Mouse (Mus musculus): ENCODE measurements around the gene Uvrag.

Gene Uvrag

DNA sequence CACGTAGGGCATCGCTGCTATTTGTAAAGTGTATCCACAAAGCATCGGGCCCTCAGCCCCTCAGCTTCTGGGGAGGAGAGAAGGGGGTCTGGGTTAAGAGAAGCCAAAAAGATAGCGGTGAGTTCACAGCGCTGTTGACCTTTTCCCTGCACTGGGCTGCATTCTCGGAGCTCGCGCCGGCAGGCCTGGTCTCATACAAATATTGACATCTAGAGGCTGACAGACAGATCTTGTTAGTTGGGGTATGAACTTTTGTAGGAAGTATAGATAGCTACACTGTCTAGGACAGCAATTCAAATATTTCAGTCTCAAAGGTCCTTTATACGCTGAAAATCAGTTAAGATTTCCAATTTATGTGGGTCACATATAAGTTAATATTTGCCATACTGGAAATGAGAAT lies 205.7 kb downstream of the Uvrag start:
- no peak for DNase-seq (ENCODE audit: low spot score in 2 of 2)

DNA sequence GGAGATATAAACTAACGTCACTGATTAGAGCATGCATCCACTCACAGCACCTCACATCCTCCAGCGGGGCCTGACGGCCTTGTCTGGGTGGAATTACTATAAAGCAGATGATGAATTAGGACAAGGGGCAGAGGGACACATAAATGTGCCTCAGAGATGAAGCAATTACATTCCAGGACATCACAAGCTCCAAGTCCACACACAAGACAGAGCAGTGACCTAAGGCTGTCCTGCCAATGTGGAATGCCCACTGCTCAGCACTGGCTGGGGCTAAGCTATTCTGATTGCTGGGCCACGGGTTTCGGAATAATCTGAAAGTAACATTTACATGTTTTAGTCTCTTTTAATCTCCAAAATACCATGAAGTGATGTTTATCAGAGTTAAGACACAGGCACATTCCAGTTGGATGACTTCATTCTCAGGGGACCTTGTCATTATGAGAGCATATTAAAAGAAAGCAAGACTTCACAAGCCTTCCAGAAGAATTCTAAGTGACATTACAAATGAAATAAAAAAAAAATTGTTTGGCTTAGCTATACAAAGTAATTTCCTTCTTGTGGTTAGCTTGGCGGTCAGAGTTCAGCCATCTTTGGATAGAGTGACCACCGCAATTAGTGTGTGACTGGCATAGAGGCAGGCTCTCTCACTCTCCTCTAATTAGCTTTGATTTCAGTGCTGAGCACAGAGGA lies 212.5 kb downstream of the Uvrag start:
- no peak for DNase-seq (ENCODE audit: low spot score in 2 of 2)

DNA sequence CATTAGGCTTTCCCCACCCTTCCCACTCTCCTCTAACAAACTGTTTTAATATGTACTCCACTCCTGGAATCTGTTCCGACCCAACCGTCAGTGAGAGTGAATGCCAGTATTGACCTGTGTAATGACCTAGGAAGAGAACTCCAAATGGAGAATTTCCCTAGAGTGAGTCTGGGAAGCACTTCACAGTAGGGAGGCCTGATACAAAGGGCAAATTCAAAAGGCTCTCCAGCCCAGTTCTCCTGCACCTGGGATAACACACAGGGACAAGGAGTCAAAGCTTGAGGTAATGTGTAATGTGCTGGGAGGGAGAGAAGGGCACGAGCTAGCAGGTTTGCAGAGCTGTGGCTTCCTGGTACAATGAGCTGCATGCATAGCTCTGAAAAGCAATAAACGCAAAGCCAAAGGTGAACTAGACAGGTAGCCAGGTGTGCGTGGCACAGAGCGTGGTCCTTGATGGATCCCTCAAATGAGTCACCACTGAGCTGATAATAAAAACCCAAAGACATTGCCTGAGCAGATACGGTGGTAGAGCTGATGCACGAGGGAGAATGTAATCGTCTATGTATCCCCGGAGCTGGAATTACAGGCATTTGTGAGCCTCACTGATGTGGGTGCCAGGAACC lies 213.9 kb downstream of the Uvrag start:
- DNase-seq (ENCODE audit: low spot score in 2 of 2), result no peak

DNA sequence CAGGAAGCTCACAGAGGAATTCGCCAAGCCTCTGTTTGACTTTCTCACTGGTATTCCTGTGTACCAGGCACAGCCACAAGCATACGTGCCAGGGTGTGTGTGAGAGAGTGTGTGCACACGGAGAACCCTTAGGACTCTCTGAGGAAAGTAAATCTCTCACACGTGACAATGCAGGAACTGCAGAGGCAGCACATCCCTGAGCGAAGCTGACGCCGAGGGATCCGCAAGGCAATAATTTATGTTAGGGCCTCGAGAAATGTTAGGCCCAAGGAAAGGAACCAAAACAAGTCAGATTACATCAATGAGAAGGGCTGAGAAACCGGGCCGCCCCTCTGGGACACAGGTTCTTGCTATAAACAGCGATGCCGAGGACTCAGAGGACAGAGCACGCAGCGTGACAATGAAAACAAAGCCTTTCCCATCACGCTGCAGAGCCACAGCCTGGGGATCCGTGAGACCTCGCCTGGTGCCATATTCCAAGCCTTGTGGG lies 216.5 kb downstream of the Uvrag start:
- DNase-seq (ENCODE audit: low spot score in 2 of 2), result no peak

DNA sequence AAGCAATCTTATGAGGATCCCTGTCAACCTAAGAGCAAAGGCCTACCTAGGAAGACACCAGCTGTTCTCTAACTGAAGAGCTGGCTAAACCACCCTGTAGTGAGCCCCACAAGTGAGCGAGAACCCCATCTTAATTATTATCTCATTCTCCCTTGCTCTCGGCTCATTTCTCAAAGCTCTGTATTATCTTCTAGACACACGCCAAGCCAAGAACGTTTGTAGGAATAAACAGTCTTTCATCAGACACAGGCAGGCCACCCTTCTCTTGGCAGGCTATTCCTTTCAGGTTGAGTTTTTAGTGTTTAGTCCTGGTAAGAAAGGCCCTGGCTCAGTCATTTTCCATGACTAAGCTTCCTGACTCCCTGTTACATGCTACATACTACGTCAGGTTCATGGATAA lies 218.0 kb downstream of the Uvrag start:
- no peak for DNase-seq (ENCODE audit: low spot score in 2 of 2)

DNA sequence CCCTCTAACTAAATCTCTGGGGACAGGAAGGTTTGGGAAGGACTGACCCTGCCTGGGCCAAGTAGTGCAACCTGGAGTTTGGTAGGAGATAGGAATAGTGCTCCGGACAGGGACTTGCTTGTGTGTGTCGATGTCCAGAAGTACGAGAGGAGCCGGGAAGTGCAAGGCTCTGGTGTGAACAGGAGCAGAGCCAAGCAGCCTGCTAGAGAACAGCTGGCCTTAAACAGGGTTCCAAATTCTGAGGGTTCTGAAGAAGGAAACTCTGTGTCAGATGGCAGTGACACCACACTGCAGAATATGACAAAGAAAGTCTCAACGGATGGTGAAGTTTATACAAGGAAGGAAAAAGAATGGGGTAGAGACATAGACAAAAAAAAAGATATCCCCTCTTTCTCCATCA lies 223.5 kb downstream of the Uvrag start:
- no peak for DNase-seq (ENCODE audit: low spot score in 2 of 2)

DNA sequence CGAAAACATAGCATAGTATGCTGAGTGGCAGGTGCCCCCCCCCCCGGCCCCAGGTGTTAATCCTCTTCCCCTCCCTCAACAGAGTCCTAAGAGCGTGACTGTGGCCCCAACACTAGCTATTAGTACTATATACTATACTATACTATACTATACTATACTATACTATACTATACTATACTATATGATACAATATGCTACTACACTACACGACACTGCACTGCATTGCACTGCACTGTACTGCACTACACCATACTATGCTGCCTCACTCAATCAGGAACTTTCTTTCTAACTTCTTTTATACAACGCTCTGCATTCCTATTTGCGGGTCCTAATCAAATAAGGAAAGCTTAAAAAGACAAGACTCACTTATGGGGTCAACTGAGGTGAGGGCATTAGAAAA lies 224.4 kb downstream of the Uvrag start:
- DNase-seq (ENCODE audit: low spot score in 2 of 2), result no peak

DNA sequence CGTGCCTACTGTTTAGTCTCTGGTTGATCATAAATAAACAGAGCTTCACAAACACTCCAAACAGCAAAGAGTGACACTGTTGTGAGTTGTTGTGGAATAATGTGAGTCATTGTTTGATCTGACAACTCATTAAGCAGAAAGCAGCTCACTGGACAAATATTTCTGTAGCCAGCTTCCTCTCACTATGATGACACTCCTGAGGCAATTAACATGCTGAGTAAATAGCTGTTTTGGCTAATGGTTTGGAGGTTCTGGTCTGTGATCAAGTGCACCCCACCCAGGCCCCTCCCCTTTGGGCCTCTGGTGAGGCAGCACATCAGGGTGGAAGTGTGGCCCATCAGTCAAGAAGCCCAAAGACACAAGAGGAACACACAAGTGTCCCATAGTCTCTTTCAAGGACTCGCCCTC lies 228.0 kb downstream of the Uvrag start:
- no peak for DNase-seq (ENCODE audit: low spot score in 2 of 2)

DNA sequence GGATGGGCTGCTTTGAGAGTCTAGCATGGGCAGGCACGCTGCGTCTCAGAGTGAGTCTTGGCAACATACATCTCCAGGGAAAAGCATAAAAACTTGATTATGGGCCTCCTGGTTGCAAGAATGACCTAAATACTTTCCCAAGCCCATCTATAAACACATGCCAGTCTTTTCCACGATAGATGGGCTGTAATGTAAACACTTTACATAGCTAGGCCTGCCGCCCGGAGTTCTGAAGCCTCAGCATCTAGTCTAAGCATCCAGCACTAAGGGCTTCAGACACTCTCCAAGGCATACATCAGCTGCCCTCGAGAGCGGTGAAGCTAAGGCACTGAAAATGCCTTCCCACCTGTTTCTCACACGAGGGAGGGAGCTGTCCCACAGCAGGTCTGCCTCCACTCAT lies 229.7 kb downstream of the Uvrag start:
- DNase-seq (ENCODE audit: low spot score in 2 of 2), result no peak

DNA sequence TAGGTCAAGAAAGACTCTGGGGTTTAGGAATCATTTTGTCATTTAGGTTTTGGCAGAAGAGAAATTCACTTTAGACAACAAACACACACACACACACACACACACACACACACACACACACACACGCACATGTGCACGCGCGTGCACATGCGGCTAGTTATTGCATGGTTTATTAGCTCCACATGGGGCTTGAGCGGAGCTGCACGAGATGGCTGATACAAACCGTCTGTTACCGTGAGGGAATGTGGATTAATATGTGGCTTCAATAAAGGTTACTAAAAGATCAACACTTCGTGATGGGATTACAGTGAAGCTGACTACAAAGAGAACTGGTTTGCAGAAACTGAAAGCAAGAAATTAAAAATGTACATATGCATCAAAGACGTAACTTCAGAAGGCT lies 230.2 kb downstream of the Uvrag start:
- DNase-seq (ENCODE audit: low spot score in 2 of 2), result no peak

DNA sequence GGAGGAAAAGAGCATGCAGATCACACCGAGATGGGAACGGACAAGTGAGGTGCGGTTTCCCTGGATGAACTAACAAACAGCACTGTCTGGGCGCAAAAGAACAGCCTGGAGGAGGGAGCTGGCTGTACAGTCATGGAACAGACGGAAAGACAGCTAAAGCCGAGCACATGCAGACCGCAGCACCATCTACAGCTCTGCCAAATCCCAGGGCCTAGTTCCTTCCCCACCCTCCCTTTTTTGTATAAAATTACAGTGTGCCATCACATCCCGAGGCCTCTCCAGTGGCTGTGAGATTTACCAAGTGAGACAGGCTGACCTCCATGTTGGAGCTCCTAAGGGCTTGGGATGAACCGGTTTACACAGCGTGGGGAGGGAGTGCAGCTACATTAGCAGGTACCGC lies 230.8 kb downstream of the Uvrag start:
- DNase-seq (ENCODE audit: low spot score in 2 of 2), result no peak

DNA sequence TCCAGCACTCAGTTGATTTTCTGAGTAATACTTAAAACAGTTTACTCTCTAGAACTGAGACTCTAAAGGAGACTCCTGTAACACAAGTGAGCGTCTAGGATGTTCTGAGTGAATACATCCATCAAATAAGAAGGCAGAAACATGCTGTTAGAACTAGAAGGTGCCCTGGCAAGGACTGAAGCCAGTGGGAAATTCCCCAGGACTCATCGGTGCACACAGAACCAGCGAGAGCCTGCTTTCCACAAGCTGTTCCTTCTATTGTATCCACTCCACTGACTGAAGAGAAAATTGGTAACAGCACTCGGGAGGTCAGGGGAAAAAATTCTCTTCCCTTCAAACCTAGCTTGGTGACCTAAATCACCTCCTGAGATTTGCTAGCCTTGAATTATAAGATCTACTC lies 233.5 kb downstream of the Uvrag start:
- DNase-seq (ENCODE audit: low spot score in 2 of 2), result no peak

DNA sequence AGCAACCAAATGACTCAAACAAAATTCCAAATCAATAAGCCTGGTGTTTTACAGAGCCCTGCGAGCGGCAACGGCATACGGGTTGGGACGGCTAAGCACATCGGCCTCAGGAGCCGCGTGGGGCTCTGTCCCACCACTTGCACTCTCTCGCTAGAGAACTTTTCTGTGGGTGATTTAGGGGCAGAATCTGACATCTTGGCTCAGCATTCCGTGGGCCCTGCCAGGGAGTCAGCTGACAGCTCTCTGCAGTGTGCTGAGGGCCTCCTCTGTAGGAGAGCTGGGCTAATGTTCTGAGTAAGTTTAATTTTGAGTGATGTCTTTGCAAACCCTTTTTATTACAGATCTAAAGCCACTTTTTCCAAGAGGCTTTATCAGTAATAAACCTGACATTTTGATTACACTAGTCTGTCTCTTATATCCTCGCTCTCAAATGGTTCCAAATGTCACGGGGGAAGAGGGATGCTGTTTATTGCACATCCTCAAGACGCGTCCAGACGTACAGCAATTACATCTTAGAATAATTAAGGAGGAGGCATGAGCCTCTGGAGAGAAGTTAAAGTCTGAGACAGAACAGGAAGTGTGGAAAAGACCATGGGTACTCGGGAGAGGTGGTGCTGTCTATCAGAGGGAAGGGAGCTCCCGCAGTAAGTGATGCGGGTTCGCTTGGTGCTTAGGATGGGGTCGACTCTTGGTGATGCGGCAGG lies 236.1 kb downstream of the Uvrag start:
- DNase-seq (ENCODE audit: low spot score in 2 of 2), result no peak

DNA sequence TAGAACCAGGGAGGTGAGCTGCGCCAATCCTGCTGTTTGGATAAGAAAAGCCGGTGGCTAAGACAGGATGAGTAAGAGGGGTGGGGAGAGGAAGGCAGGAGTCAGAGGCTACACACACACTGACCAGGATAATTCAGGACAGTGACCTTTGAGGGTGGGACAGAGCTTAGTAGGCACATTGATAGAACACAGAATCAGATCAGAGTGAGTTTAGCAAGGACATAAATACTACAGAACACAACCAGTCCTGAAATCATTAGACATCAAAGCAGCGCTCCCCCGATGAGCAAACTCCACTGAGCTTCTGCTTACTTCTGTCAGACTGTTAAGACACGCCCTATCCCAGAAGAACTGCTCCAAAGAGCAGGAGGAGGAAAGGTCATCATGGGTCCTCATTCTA lies 237.1 kb downstream of the Uvrag start:
- no peak for DNase-seq (ENCODE audit: low spot score in 2 of 2)

DNA sequence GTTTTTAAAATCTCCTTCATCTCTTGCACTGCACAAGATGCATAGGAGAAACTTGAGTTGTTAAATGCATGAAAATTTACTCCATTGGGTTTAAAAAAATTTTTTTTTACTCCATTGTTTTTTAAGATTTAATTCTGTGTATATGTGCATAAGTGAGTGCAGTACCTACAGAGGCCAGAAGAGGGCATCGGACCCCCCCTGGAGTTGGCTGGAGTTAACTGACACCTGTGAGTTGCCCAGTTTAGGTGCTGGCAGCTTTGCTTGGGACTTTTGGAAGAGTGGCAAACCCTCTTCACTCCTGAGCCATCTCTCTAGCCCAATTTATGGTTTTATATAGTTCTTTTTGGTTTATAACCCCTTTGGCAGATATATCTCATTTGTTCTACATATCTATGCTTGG lies 239.8 kb downstream of the Uvrag start:
- DNase-seq (ENCODE audit: low spot score in 2 of 2), result no peak

DNA sequence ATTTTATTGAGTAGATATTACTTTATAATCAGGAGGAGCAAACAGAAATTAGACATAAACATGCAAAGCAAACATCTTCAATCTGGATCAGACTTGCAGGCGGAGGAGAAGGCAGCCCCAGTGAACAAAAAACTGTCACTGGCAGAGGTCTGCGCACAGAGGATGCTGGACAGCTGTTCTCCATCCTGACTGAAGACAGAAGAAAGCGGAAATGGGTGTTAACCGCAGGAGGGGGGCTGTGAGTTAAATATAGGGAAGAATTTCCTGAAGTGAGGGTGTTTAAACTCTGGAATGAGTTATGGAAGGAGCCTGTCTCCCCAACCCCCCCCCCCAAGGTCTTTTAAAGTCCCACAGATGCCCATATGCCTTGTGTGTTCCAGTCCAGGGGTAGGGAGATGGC lies 241.1 kb downstream of the Uvrag start:
- DNase-seq (ENCODE audit: low spot score in 2 of 2), result no peak

DNA sequence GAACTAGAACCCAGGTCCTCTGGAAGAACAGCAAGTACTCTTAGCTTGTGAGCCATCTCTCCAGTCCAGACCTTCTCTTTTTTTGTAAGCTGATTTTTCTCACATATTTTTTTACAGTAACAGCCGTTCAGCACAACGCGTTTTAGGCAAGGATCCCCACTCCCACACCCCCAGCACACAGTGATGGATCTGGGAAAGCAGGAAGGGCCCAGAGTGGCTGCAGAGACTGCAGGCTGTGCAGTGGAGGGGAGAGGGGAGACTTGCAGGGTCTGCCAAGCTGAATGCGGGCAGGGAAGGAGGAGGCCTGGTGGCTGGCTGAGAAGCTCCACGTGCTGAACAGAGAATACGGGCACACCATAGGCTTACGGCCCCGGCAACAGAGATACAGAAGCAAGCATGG lies 243.6 kb downstream of the Uvrag start:
- DNase-seq (ENCODE audit: low spot score in 2 of 2), result no peak

DNA sequence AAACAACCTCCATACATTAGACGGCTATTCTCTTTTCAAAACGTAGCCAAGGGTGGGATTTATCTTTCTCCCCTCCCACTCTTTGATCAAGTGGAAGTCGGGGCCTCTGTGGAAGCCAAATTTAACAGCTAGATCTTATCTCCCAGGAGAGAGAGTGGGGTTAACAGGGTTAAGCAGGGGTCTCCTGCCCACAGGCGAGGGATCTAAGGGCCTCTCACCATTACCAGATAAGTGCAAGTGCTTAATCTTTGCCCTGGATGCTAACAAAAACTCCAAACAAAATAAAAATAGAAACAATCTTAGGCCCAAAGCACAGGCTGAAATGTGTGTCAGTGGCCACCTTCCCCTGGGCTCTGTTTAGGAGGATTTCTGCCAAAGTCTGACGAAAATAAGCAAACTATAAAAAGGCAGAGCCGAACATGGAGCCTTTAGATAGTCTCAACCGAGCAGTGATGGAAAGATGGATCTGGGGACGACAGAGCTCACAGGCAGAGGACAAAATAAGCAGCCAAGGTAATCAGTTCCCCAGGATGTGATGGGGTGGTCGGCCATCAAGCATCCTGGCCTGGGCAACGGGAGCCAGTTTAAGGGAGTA lies 245.3 kb downstream of the Uvrag start:
- DNase-seq (ENCODE audit: low spot score in 2 of 2), result no peak

DNA sequence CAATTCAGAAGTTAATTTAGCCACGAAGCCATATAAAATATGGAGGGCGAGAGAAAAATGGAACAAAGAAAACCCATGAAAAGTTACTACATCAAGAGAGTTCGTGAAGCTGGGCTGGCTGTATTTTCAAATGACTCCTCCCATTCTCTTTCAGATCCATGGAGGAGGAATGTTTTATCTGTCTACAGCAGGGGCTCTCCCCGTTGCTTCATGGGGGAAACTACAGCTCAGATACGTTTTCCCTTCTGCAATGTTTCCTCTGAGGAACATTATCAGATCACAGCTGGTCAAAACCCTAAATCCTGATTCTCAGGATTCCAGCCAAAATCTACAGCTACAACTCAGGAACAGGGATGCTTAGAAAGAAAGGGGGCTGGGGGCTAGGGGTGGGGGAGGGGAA lies 246.2 kb downstream of the Uvrag start:
- no peak for DNase-seq (ENCODE audit: low spot score in 2 of 2)

DNA sequence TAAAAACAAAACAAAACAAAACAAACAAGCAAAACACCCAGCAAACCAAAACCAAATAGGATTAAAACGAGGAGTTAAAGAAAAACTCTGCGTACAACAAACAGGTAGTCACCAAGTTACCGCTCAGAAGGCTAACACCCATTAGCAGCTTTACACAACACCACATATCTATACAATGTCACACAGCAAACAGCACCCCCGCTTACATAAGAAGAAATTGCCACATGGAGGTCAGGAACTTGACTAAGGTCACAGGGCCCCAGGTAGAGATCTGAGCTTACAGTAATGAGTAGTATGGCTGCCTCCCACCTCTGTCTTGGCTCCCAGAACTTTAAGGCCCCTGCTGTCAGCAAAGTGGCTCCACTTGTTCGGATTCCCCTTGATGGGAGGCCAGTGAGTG lies 246.6 kb downstream of the Uvrag start:
- no peak for DNase-seq (ENCODE audit: low spot score in 2 of 2)

DNA sequence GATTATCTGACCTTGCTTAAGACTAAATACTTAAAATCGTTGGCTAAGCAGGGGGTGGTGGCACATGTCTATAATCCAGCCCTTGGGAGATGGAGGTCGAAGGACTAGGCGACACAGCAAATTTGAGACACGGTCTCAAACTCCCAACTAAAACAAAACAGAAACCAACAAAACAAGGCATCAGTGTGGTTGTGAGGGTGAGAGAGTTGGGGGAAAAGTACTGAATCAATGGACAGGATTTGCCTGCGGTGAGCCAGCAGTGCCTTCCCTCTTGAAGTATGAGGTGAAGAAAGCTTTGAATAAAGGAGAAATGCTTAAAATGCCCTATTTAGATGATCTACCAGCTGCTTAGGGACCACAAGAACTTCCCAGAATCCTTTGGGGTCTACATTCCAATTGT lies 247.8 kb downstream of the Uvrag start:
- DNase-seq (ENCODE audit: low spot score in 2 of 2), result no peak

DNA sequence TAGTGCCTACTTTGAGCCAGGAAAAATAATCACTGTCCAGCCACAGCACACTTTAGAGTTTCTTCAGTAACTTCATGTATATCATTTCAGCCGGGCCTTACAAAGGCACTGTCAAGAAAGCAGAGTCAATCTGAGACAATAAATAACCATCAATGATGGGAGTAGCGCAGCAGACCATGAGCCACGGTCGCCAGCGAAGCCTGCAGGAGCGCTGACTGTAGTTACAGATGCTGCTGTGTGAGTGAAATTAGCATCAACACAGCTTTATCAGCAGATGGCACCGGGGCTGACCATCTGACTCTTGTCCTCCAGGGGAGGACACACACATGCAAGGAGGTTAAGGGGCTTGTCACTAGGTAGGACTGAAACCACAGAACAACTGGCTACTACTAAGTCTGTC lies 251.7 kb downstream of the Uvrag start:
- DNase-seq (ENCODE audit: low spot score in 2 of 2), result no peak

DNA sequence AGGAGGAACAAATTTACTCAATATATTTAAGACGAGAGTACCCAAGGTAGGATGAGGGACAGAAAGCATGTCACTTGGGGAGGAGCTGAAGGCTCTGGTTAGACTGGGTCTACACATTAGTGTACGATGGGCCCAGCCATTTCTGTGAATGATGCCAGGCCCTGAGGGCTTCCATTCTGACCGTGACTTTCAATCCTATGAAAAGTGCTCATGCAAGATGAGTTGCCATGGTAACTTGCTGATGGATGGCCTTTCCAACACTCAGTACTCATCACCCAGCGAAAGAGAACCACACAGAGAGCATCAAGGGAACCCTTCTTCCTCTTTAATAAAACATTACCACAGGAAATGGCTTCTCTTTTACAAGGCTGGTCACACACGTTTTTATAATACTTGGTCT lies 252.1 kb downstream of the Uvrag start:
- no peak for DNase-seq (ENCODE audit: low spot score in 2 of 2)

All from spleen, postnatal 14 days (tissue).